Mouse (Mus musculus): ENCODE measurements around the gene Herc2.

GRCm38 (mm10) chr7:56220811-56221210, 170.8 kb downstream of the Herc2 start:
- TF ChIP-seq EP300 (IDR thresholded peaks at IDR 0.05; ENCODE audit: low read depth) = no peak
- TF ChIP-seq CTCF (IDR thresholded peaks at IDR 0.05; ENCODE audit: low read depth) = no peak

Measured in heart, postnatal 0 days (tissue).